Mouse (Mus musculus) T-helper 2 cell (primary cell): ENCODE data around the gene Gm49320.

Experiments
- in situ Hi-C: fragments of 300-600 bp; cut with MboI, MseI; formaldehyde crosslinking; loops from one replicate; pipeline ENCODE4 v1.15.1; 2025; ENCODE audit warnings: high pct_unique_total_duplicates

Gene Gm49320

GRCm38 (mm10) chr8:4238434-4239192 lies at the start of gene Gm49320, which contains the start of gene Map2k7:
Gene Gm49320, plus strand, starts transcription at chr8:4238865.
Gene Map2k7, plus strand, starts transcription at chr8:4238740.
- in situ Hi-C loops: no loop called here

GRCm38 (mm10) chr8:4189031-4189722 lies 49.5 kb upstream of the Gm49320 start:
- in situ Hi-C loops: no loop called here

GRCm38 (mm10) chr8:4192305-4192704 lies 46.4 kb upstream of the Gm49320 start:
- in situ Hi-C loops: no loop called here

GRCm38 (mm10) chr8:4192807-4193587 lies 45.7 kb upstream of the Gm49320 start:
- in situ Hi-C loops: no loop called here

GRCm38 (mm10) chr8:4193588-4193894 lies 45.1 kb upstream of the Gm49320 start:
- in situ Hi-C loops: no loop called here

- in situ Hi-C loops: loop anchor here (10.0 kb wide), 1 partner anchor 63 kb away; no protein-coding TSS in a partner anchor
These were observed 37.3 kb upstream of the Gm49320 start for GRCm38 (mm10) chr8:4201321-4201720.

- in situ Hi-C loops: loop anchor here (10.0 kb wide), 1 partner anchor 59 kb away; no protein-coding TSS in a partner anchor
These were observed 33.2 kb upstream of the Gm49320 start for GRCm38 (mm10) chr8:4205246-4206123.

- in situ Hi-C loops: loop anchor here (10.0 kb wide), 1 partner anchor 58 kb away; no protein-coding TSS in a partner anchor
These were observed 32.3 kb upstream of the Gm49320 start for GRCm38 (mm10) chr8:4206182-4207015.

GRCm38 (mm10) chr8:4207016-4207350 lies 31.7 kb upstream of the Gm49320 start:
- in situ Hi-C loops: loop anchor here (10.0 kb wide), 1 partner anchor 58 kb away; no protein-coding TSS in a partner anchor

GRCm38 (mm10) chr8:4211097-4211496 lies 27.6 kb upstream of the Gm49320 start:
- in situ Hi-C loops: no loop called here

GRCm38 (mm10) chr8:4212809-4213209 lies 25.9 kb upstream of the Gm49320 start:
- in situ Hi-C loops: no loop called here

- in situ Hi-C loops: no loop called here
These were observed 25.3 kb upstream of the Gm49320 start for GRCm38 (mm10) chr8:4213210-4214005.

GRCm38 (mm10) chr8:4214006-4214980 lies 24.4 kb upstream of the Gm49320 start:
- in situ Hi-C loops: no loop called here

GRCm38 (mm10) chr8:4216296-4216695 lies 22.4 kb upstream of the Gm49320 start:
- in situ Hi-C loops: no loop called here

- in situ Hi-C loops: no loop called here
These were observed 21.7 kb upstream of the Gm49320 start, which contains the start of gene Prr36 for GRCm38 (mm10) chr8:4216791-4217621. Gene Prr36, minus strand, starts transcription at chr8:4217459.

- in situ Hi-C loops: loop anchor here (10.0 kb wide), 1 partner anchor 55 kb away; the partner anchor contains the start of gene Evi5l
These were observed 19.0 kb upstream of the Gm49320 start for GRCm38 (mm10) chr8:4219617-4220016.

- in situ Hi-C loops: loop anchor here (10.0 kb wide), 1 partner anchor 57 kb away; the partner anchor contains the start of gene Evi5l
These were observed 16.6 kb upstream of the Gm49320 start for GRCm38 (mm10) chr8:4222059-4222458.
